Mouse (Mus musculus) spleen, adult 18-20 months (tissue): ENCODE measurements at regions not wholly inside any gene's neighbourhood (a gene's known extent, or its start where the extent isn't known, plus 50 kb on each side); places are given as distances from the start of the nearest gene placed in this dataset.
"Not testable (repeated sequence)": the region's sequence is repeated elsewhere in the genome, so short reads cannot be mapped to it uniquely, and the experiment has no call there.

Experiments used
- DNase-seq, 2 experiments: peaks; one replicate each; pipeline ENCODE4 v3.0.0; 2022; ENCODE audit warnings: mixed read lengths in 2 of 2

DNA sequence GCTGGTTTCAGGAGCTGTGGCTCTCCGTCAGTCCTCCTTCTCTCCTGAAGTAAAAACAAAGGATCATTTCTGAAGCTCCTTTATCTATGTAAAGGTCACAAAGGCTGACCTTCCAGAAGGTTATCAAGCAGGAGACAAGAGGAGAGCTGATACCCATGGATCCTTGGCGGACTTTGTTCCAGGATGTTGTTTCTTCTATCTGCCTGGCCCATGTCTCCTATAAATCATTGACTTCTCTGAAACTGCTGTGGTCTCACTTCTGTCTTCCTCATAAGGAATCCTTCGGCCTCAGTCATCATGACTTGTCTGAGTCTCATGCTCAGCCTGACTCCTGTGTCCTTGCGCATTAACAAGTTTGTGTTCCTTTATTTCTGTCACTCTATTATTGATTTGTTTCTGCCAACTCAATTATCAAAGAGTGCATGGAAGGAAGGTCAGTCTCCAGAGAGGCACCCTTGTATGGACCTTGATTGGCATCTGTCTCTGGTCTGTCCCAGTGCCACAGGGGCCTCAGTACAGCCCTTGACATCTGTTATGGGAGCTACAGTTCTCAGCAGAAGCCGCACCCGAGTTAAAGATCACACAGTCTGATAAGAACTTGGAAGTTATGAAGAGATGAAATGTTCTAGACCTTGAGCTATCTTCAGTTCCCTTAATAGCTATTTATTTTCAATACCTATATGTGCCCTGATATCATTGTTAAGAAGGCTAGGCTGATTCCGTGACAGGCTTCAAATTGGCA, 53.2 kb upstream of the Dazl start:
- DNase-seq = no peak

DNA sequence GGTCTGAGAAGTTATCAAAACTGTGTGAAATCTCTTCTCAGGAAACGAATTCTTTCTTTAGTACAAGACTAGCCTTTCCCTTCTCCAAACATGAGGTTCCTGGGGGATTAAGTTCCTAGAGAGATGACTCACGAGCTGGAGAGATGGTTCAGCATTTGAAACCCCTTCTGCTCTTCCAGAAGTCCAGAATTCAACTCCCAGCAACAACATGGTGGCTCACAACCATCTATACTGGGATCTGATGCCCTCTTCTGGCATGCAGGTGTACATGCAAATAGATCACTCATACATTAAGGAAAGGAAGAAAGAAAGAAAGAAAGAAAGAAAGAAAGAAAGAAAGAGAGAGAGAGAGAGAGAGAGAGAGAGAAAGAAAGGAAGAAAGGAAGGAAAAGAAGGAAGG, 60.4 kb upstream of the Dazl start:
- not testable (repeated sequence) for DNase-seq

DNA sequence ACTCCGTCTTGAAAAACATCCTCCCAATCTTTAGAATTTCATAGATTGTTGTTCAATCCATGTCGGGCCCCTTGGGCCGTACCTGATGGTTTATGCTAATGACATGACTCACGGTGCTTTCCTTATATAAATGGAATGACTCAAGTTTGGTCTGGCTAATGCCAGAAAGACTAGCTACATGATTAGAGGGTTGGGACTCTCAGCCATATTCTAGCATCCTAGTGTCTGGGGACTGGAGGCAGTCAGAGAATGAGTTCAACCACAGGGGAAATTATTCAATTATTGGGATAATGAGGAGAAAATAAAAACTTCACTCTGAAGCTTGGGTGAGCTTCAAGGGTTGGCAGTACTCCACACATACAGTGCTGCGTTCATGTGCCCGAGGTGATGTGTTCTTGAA, 60.9 kb upstream of the Dazl start:
- DNase-seq = no peak

DNA sequence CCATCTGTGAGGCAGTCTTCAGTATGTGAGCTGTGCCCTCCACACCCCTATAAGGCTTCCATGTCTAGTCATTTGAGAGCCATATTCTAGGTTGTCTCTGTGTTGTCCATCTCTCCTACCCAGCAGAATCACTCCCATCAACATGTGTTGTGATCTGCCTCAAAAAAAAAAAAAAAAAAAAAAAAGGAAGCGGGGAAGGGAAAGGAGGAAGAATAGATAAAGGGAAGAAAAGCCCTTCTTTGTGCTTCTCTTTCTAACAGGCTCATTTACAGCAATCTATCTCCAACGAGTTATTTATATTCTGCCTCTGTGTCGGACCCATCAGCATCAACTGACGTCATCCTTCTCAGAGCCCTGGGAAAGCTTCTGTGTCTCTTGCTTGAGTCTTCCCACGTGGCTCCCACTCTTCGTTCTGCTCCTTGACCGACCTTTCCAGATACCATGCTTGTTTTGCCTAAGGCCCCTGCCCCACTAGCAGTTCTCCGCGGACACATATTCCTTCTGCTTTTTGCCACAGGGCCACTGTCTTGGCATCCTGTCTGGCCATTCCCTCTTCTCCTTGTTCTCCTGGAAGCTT, 68.3 kb upstream of the Dazl start:
- DNase-seq = no peak

DNA sequence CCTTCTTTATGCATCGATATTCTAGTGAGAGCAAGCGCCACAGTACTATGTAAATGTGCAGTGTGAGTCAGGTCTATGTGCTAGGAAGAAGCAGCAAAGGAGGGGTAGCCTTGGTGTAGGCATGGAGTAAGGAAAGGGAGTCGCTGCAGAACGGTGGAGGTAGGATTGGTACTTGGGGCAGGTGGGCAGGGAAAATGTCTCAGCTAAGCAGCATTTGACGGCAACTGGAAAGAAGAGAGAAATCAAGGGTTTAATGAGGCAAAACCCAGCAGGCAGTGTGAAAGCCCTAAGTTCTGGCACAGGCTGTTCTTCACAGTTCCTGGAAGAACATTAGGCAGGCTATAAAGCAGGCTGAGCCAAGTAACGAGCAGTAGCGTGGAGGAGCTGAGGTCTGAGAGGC, 72.0 kb upstream of the Dazl start:
- no peak for DNase-seq

DNA sequence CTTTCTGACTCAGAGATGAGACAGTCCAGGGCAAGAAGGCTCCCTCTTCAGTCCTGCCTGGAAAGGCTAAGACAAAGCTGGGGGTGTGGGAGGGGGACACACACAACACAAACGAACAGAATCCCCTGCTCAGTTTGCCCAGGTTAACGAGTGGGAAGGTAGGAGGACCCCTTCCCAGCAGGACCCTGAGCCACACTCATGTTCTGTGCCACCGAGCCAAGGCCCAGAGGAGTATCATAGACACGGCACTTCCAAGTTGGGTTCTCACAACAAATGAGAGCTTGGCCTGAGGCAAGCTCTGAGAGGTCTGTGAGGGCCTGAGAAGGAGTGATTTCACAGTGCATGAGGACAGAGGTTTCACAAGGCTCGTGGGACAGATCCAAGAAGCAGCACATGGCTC, 72.7 kb upstream of the Dazl start:
- no peak for DNase-seq

DNA sequence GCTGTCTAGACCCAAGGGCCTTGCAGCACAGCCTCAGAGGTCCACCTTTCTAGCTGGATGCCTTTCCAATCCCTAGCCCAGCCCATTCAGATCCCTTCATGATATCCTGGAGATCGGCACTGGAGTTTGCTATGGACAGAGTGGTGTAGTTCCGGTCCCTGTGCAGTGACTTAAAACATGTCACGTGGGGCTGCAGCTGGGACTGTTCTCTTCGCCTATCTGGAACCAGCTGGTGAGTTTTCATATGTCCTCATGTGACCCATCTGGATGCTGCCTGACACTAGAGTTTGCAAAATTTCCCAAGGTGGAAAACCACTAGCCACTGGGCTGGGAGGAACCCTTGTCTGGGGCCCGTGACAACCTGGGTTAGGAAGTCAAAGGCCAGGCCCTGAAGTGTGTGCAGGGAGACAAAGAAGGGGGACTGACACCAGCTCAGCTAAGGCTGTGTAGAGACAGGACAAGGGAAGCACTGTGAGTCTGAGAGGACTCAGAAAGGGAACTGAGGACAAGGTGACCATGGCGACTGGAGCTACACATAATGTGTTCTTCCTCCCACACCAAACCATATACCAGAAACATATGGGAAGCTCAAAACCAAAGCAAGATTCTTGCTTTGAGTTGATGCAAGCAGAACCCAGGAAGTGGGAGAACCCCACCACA, 75.9 kb upstream of the Dazl start:
- DNase-seq = peak in 1 of 2 experiments; percentile 4

DNA sequence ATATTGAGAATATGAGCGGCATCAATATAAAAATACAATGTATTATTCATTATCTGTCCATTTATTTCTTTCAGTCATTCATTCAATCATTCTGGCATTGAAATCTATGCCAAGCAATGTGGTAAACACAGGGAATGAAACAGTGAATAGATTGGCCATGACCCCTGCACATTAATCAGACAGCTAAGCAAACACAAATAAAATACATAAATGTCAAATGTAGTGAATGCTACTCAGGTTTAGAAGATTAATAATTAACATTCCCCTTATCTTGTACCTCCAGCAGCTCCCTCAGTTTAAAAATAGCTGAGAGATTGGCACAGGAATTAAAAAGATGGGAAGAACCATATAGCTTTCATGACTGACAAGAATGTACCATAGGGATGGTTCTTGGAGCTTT, 77.0 kb upstream of the Dazl start:
- DNase-seq = no peak

DNA sequence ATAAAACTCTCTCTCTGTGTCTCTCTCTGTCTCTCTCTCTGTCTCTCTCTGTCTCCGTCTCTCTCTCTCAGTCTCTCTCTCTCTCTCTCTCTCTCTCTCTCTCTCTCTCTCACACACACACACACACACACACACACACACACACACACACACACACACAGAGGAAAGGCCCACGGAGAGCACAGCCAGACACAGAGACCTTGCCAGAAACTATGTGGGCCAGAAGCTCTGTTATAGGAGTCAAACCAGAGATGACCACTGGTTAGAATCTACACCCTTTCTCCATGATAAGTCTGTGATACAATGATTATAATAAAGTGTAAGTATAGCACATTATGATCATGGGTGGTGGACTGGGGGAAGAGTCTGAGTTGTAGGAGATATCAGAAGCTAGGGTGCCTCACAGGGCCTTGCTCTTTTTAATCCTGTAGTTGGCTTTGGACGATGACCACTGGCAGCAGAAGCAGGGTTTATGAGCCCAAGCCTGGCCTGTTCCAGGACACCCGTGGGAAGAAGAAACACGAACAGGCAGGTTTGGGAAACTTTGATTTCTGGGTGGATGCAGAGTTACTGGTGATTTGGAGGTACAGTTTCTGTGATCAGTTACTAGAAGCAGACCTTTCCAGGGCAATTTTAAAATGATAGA, 80.2 kb upstream of the Dazl start:
- no peak for DNase-seq

DNA sequence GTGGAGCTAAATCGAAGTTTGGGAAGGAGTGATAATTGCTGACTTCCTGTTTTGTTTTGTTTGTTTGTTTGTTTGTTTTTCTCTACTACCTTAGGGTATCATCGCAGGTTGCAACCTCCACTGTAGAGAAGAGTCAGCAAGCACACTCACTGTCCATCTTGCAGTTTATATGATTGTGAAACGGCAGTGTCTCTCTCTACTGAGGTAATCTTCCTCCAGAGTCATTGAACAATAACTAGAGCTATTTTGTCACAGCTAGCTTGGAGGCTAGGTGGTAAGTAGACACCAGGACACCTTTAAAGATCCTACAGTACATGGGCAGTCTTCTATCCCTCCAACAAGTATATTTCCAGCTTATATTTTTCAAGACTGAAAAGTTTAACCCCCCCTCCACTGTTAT, 82.0 kb upstream of the Dazl start:
- no peak for DNase-seq

DNA sequence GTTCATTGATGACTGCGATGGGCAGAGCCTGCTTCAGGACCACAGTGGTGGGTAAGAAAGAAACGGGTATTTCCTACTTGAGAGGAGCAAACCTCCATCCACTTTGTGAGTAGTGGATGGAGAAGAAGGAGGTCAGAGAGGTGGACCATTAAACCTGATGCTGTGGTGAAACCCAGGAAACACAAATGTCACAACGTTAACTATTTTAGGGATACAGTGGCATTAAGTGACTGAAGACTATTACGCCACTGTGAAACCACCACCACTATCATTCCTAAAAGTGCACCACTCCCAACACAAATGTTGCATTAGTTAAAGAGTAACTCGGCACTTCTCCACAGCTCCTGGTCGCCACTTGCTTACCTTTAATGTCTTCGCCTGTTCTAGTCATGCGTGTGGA, 83.3 kb upstream of the Dazl start:
- no peak for DNase-seq

DNA sequence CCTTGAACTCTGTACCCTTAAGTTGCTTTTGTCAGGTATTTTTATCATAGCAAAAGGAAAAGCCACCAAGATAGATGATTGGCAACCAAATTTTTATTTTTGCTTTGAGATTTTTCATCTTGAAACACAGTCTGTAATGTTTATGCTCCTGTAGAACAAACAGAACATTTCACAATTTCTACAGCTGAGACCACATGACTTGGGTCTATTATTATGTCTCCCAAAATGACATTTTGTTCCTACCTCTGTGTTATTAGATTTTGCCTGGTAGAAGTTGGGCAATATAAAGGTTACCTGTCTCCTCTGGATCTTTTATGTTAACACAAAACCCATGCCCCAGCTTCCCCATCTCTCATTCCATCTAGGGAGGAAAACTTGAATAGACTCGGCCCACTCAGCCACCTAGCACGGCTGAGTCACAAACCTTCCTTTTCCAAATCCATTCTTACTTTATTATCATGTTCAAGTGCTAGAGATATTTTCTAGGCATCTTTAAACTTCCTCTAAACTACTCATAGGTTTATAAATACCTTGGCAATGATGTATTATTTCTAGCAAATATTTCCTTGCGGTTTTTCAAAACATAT, 84.8 kb upstream of the Dazl start:
- DNase-seq = no peak

DNA sequence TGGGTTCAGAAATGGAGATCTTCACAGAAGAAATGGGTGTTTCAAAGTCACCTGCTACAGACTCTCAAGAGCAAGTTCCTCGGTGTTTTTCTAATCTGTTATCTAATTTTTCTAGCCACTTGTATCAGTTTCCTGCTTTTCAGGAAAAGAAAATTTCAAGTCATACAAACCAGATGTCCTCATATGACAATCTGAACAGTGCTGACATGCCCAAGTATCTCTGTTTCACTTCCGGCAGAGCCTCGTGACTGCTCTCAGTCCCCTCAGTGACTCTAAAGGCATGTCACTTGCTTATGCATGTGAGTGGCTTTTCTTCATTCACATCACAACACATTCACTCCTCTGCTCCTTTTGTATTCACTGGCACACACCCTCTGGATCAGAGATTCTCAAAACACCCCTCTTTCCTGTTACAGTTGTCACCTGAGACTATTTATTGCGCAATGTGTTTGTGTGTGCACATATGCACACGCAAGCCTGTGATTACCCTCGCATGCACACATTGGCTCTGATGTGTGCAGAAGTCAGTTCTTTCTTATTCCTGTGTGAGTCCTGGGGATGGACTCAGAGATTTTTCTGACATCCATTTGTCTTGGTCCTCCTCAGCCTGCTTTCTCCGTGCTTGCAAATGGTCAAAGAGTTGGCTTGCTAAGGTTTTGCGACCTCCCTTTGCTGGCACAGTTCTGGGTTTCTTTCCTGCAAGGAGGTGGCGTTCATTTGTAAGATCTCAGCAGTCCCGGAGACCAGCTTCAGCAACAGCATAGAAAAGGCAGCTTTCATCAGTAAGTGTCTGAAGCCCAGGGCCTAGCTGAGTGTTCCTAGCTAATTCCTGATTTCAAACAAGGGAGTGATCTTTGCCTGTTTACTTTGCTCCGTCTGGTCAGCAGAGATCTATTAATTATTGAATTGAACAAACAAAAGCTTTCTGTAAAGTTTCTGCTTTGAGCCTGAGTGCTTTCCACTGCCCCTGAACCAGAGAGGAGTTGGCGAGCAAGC, 95.6 kb upstream of the Dazl start:
- no peak for DNase-seq

DNA sequence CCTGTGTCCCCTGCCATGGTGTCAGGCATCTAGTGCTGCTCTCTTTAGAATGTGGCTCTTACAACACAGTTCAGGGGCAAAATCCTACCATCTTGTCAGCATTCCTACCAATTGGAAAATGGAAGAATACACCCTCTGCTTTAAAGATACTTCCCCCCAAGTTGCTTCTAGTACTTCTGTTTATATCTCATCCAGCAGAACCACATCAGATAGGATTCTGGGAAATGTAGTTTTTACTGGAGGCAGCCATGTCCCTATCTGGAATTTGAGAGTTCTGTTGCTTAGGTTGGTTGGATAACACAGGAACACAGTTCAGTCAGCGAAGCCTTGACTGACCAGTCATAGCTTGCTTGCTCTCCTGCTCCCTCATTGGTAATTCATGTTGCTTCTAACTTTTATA, 96.7 kb upstream of the Dazl start:
- DNase-seq = no peak

DNA sequence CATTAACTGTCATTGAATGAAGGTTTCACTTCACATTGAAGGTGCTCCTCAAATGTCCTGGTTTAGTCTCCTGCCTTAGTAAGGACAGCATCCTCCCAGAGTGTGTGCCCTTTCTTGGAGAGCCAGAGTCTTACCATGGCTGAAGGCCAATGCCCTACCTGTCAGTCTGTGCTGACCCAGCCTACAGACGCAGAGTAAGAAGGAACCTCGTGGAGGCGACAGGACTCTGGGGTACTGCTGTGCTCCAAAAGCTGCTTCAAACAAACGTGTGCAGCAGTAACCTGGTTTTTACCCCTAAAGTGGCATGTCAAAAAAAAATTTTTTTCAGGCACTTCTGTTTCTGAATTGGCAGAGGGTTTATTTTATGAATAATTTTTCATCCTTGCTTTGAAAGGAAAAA, 97.8 kb upstream of the Dazl start:
- DNase-seq = no peak

DNA sequence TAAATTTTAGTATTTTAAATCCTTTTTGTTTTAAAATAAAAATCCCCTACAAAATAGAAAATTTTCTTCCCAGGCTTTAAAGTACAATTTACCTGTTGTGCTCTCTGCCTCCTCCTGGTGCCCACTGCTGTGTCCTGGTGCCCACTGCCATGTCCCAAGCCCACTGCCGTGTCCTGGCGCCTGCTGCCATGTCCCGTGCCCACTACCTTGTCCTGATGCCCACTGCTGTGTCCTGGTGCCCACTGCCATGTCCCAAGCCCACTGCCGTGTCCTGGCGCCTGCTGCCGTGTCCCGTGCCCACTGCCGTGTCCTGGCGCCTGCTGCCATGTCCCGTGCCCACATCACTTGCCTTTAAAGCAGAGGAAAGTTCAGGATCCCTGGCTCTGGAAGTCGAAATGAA, 98.6 kb upstream of the Dazl start:
- DNase-seq = no peak

DNA sequence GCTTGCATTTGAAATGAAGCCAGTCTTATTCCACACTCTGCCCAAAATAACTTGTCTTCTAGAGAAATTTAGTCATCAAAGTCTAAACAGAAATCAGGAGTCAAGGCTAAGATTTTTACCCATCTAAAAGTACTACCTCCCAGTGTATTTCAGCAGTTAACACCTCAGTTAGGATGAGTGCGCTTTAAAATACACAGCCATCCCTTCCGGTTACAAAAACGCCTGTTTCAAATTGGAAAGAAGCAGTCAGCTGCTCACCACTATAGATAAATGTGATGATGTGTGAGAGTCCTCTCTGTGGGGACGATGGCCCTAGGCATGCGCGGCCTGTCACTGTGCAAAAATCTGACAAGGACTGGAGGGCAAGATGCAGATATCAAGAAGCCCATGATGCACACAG, 99.0 kb upstream of the Dazl start:
- DNase-seq = no peak

DNA sequence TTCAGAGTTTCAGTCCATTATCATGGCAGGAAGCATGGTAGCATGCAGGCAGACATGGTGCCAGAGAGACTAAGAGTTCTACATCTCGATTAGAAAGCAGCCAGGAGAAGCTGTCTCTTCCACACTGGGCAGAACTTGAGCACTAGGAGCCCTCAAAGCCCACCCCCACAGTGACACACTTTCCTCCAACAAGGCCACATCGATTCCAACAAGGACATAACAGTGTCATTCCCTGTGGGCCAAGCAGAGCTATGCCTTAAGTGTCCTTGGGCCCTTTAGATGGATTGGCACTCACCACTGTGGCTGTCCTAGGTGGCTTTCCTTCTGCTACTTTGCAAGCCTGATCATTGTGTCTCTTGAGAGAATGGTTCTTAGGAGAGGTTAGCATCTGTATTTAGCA, 99.5 kb upstream of the Dazl start:
- DNase-seq = no peak

DNA sequence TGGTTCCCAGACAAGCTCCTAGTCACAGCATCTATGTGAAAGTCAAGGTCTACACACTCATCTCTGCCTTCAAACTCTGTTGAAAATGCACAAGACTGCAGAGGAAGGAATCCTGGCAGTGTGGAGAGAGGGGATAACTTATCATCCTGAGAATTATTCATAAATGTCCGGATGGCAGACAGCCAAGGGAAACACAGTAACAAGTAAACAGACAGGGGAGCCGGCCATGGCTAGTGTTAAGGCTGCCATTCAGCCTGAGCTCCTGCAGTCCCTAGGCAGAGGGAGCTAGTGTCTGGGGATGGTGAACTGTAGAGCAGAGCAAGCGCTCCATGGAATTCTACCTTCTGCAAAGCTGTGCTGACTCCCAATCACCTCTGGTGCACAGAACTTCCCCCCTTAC, 100.3 kb upstream of the Dazl start:
- no peak for DNase-seq

DNA sequence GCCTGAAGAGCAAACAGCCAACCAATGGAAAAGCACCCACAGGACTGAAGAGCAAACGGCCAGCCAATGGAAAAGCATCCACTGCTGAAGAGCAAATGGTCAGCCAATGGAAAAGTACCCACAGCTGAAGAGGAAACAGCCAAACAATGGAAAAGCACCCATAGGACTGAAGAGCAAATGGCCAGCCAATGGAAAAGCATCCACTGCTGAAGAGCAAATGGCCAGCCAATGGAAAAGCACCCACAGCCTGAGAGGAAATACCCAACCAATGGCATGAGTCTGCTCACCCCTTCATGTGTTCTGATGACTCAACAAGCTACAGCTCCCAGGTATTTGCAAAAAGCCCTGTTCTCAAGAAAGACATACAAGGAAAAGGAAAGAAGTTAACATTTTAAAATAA, 101.4 kb upstream of the Dazl start:
- DNase-seq = no peak

DNA sequence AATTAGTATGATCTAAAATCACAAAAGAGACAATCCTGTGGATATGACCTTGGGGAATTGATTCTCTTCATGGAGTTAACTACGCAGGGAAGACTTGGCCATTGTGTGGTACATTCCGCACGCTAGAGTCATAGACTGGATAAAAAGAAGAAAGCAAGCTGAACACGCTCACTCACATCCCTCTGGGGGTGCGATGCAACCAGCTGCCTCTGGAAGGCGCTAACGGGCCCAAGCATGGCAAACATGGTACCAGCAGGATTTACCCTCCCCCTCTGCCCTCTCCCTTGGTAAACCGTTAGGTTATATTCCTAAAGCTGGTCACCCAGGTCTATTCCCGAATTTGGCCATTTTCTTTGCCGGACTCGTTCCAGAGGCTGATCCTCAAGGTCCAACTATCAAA, 102.2 kb upstream of the Dazl start:
- DNase-seq = no peak

DNA sequence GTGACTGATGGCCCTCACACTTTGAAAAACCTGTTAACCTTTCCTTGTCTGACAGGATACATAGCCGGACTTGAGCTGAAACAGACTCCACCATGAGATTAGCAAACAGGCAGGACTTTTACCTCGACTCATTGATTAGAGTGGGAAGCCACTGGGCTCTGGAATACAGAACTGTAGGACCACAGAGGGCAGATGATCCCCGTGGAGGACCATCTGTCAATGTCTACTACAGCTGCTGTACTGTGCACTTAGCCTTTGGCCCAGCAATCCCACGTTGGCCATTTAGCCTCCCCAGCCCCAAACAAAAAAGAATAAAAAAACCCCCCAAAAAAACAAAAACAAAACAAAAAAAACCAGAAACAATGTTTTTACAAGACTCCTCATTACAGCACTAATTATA, 103.9 kb upstream of the Dazl start:
- DNase-seq = no peak
